Comparison of ENCODE assay signal across 13 mouse cellular contexts in genomic region chr11:58143704-58144426, GRCm38 (mm10). TPM values are rescaled to one million over a fixed set of nuclear protein-coding genes. Genes with fewer than 3 reads are reported as not detected.
DNase-seq lines count a peak whose midpoint lies in the region; ATAC-seq and TF ChIP-seq lines count a peak whose summit lies in the region.
"Had no signal": no experiment of that assay in that cellular context is flagged by ENCODE, and none has a peak within 500 bp of the region (broad histone marks: within the 10 kb centered on the region; RNA-seq: fewer than 3 reads in every experiment).

No protein-coding gene starts in this region.

- peak; percentile 15 to 26 for DNase-seq in left cerebral cortex, adult 2 months (ENCODE audit: extremely low spot score in 1 of 2, low spot score in 2 of 2)
- DNase-seq in left cerebral cortex, postnatal 4 days = no peak
- peak; percentile 22 to 61 for DNase-seq in layer of hippocampus, adult 18-20 months (ENCODE audit: low spot score in 2 of 2)
- no peak for DNase-seq in adrenal gland, adult 8-10 months
- DNase-seq: heart, postnatal 4 days; thymus, postnatal 14 days had no signal

- H3K27ac ChIP-seq in left cerebral cortex, adult 2 months = peak overlapping the region; percentile 29; the same call in 1 of the 2 replicates
- H3K27ac ChIP-seq: kidney, embryonic 15.5 days had no signal

- H3K4me3 ChIP-seq in left cerebral cortex, adult 2 months = no peak overlapping the region
- H3K4me3 ChIP-seq: kidney, embryonic 15.5 days had no signal

- TF ChIP-seq CTCF in left cerebral cortex, adult 2 months (IDR thresholded peaks at IDR 0.05) = no peak; the same call in 1 of the 2 replicates

- intact Hi-C loops in left cerebral cortex, adult 2 months (cut with DNase I) = no loop called here
- intact Hi-C loops in left cerebral cortex, postnatal 4 days (cut with DNase I) = no loop called here

- ATAC-seq in megakaryocyte, adult 5-6 weeks (ENCODE audit: poor library complexity, severe bottlenecking) = peak; percentile 71
- no peak for ATAC-seq in megakaryocyte-erythroid progenitor cell, adult 5-6 weeks (replicated peaks; ENCODE audit: low FRiP score, low TSS enrichment, poor library complexity, severe bottlenecking)
- ATAC-seq in inflammation-experienced regulatory T-cells, adult 6 months = no peak
- ATAC-seq: lung, postnatal 0 days had no signal

RNA-seq across cellular contexts. Expression of gene Gemin5, which starts 24.5 kb away (rescaled TPM):
- total RNA-seq in left cerebral cortex, adult 2 months (2021) = 10 to 100 TPM; 16.8 to 19.7 TPM
- 10 to 100 TPM; 21.3 to 22.0 TPM for total RNA-seq in left cerebral cortex, postnatal 4 days (2021)
- total RNA-seq in layer of hippocampus, adult 18-20 months (2021) = 10 to 100 TPM; 20.1 TPM
- total RNA-seq in megakaryocyte, adult 5-6 weeks (2015) = 3.4 and 7.3 TPM in 2 replicates
- 7.4 and 7.8 TPM in 2 replicates for total RNA-seq in megakaryocyte, adult 5-6 weeks (2017)
- 10 to 100 TPM; 20.5 to 34.7 (median 26.4) TPM for total RNA-seq in adrenal gland, adult 8-10 months (2022)
- total RNA-seq in megakaryocyte-erythroid progenitor cell, adult 5-6 weeks (2014; fragmentation: Nextera tagmentation) = 43.2 and 51.7 TPM in 2 replicates
- 43.4 and 57.0 TPM in 2 replicates for total RNA-seq in megakaryocyte-erythroid progenitor cell, adult 5-6 weeks (2017)
- polyA plus RNA-seq in inflammation-experienced regulatory T-cells, adult 6 months (2017; shearing (Covaris generic)) = 1 to 10 TPM; 5.7 to 6.4 (median 5.9) TPM

RNA-seq across cellular contexts. Expression of gene Mrpl22, which starts 27.6 kb away (rescaled TPM):
- total RNA-seq in left cerebral cortex, adult 2 months (2021) = 10 to 100 TPM; 35.7 to 41.5 TPM
- total RNA-seq in left cerebral cortex, postnatal 4 days (2021) = 10 to 100 TPM; 37.6 to 37.9 TPM
- total RNA-seq in layer of hippocampus, adult 18-20 months (2021) = 10 to 100 TPM; 32.4 to 37.6 TPM
- total RNA-seq in megakaryocyte, adult 5-6 weeks (2015) = 45.0 and 47.8 TPM in 2 replicates
- total RNA-seq in megakaryocyte, adult 5-6 weeks (2017) = 29.6 and 31.8 TPM in 2 replicates
- 10 to 100 TPM; 63.8 to 78.6 (median 70.4) TPM for total RNA-seq in adrenal gland, adult 8-10 months (2022)
- total RNA-seq in megakaryocyte-erythroid progenitor cell, adult 5-6 weeks (2014; fragmentation: Nextera tagmentation) = 75.6 and 84.9 TPM in 2 replicates
- total RNA-seq in megakaryocyte-erythroid progenitor cell, adult 5-6 weeks (2017) = 49.6 and 76.6 TPM in 2 replicates
- 10 to 100 TPM; 58.3 to 73.6 (median 64.8) TPM for polyA plus RNA-seq in inflammation-experienced regulatory T-cells, adult 6 months (2017; shearing (Covaris generic))

RNA-seq across cellular contexts. Expression of gene Cnot8, which starts 39.9 kb away (rescaled TPM):
- total RNA-seq in left cerebral cortex, adult 2 months (2021) = 10 to 100 TPM; 50.9 to 52.2 TPM
- 10 to 100 TPM; 58.3 to 62.8 TPM for total RNA-seq in left cerebral cortex, postnatal 4 days (2021)
- 10 to 100 TPM; 54.9 to 55.5 TPM for total RNA-seq in layer of hippocampus, adult 18-20 months (2021)
- total RNA-seq in megakaryocyte, adult 5-6 weeks (2015) = 57.4 and 62.3 TPM in 2 replicates
- total RNA-seq in megakaryocyte, adult 5-6 weeks (2017) = 86.3 and 88.8 TPM in 2 replicates
- total RNA-seq in adrenal gland, adult 8-10 months (2022) = 10 to 100 TPM; 55.0 to 59.3 (median 56.6) TPM
- total RNA-seq in megakaryocyte-erythroid progenitor cell, adult 5-6 weeks (2014; fragmentation: Nextera tagmentation) = 37.4 and 40.1 TPM in 2 replicates
- total RNA-seq in megakaryocyte-erythroid progenitor cell, adult 5-6 weeks (2017) = 65.7 and 85.1 TPM in 2 replicates
- 10 to 100 TPM; 78.6 to 90.1 (median 89.4) TPM for polyA plus RNA-seq in inflammation-experienced regulatory T-cells, adult 6 months (2017; shearing (Covaris generic))

RNA-seq across cellular contexts. Expression of gene Gm12248, which starts 50.9 kb away (rescaled TPM):
- total RNA-seq in left cerebral cortex, adult 2 months (2021) = not detected
- total RNA-seq in left cerebral cortex, postnatal 4 days (2021) = not detected
- total RNA-seq in layer of hippocampus, adult 18-20 months (2021) = not detected
- not detected in 2 replicates for total RNA-seq in megakaryocyte, adult 5-6 weeks (2015)
- total RNA-seq in megakaryocyte, adult 5-6 weeks (2017) = not detected in 2 replicates
- 1 to 10 TPM in 1 of 4 experiments, not detected in 3; 3.1 TPM for total RNA-seq in adrenal gland, adult 8-10 months (2022)
- not detected in 2 replicates for total RNA-seq in megakaryocyte-erythroid progenitor cell, adult 5-6 weeks (2014; fragmentation: Nextera tagmentation)
- not detected in 2 replicates for total RNA-seq in megakaryocyte-erythroid progenitor cell, adult 5-6 weeks (2017)
- under 1 TPM in 1 of 3 experiments, not detected in 2; 0.62 TPM for polyA plus RNA-seq in inflammation-experienced regulatory T-cells, adult 6 months (2017; shearing (Covaris generic))
- total RNA-seq: heart, adult 8-10 months; heart, postnatal 4 days had no signal
- polyA plus RNA-seq: limb, embryonic 14.5 days had no signal

RNA-seq across cellular contexts. Expression of gene Igtp, which starts 55.5 kb away (rescaled TPM):
- total RNA-seq in left cerebral cortex, adult 2 months (2021) = 1 to 10 TPM; 3.6 to 4.2 TPM
- total RNA-seq in left cerebral cortex, postnatal 4 days (2021) = under 1 TPM; 0.66 to 0.79 TPM
- 1 to 10 TPM; 2.2 to 2.3 TPM for total RNA-seq in layer of hippocampus, adult 18-20 months (2021)
- 21.0 and 23.8 TPM in 2 replicates for total RNA-seq in megakaryocyte, adult 5-6 weeks (2015)
- total RNA-seq in megakaryocyte, adult 5-6 weeks (2017) = 14.0 and 16.0 TPM in 2 replicates
- total RNA-seq in adrenal gland, adult 8-10 months (2022) = 10 to 100 TPM; 12.9 to 17.0 (median 16.2) TPM
- 12.8 and 15.3 TPM in 2 replicates for total RNA-seq in megakaryocyte-erythroid progenitor cell, adult 5-6 weeks (2014; fragmentation: Nextera tagmentation)
- total RNA-seq in megakaryocyte-erythroid progenitor cell, adult 5-6 weeks (2017) = 11.5 and 12.3 TPM in 2 replicates
- 100 to 1,000 TPM; 300 to 422 (median 383) TPM for polyA plus RNA-seq in inflammation-experienced regulatory T-cells, adult 6 months (2017; shearing (Covaris generic))

Comparison
In these comparisons a context has a peak if more than half of its experiments do, and no peak if none do; other contexts are left out.
1. DNase-seq: peak in left cerebral cortex, adult 2 months (2 of 2) and layer of hippocampus, adult 18-20 months (2 of 2); none in left cerebral cortex, postnatal 4 days (single experiment) and adrenal gland, adult 8-10 months (single experiment).